Mouse (Mus musculus) intestine, embryonic 15.5 days (tissue): Measurements from ENCODE around the gene Raf1. TPM values are rescaled to one million over a fixed set of nuclear protein-coding genes. Genes with fewer than 3 reads are reported as not detected.

Experiments
- ATAC-seq: fragments of 200-750 bp; cut with Nextera tagmentation; 2 replicates; pipeline ENCODE4 v1.8.0; 2017; ENCODE audit warnings: moderate TSS enrichment, moderate library complexity
- H3K27ac ChIP-seq: fragments of 300-500 bp; sonication (generic); 2 replicates; pipeline ENCODE4 v1.5.1; 2015; ENCODE audit warnings: mild to moderate bottlenecking, inconsistent platforms
- H3K27me3 ChIP-seq: fragments of 300-500 bp; sonication (generic); replicated peaks from 2 replicates; pipeline ENCODE4 v1.6.1; 2015; ENCODE audit warnings: inconsistent platforms
- H3K36me3 ChIP-seq: fragments of 300-500 bp; sonication (generic); 2 replicates; pipeline ENCODE4 v1.6.1; 2015; ENCODE audit warnings: inconsistent platforms
- H3K4me1 ChIP-seq: fragments of 300-500 bp; sonication (generic); replicated peaks from 2 replicates; pipeline ENCODE4 v1.6.1; 2015; ENCODE audit warnings: inconsistent platforms
- H3K4me2 ChIP-seq: fragments of 300-500 bp; sonication (generic); replicated peaks from 2 replicates; pipeline ENCODE4 v1.6.1; 2015; ENCODE audit warnings: mild to moderate bottlenecking, inconsistent platforms
- H3K4me3 ChIP-seq: fragments of 300-500 bp; sonication (generic); replicated peaks from 2 replicates; pipeline ENCODE4 v1.5.1; 2015; ENCODE audit warnings: inconsistent platforms
- H3K9ac ChIP-seq: fragments of 300-500 bp; sonication (generic); 2 replicates; pipeline ENCODE4 v1.6.1; 2015; ENCODE audit warnings: inconsistent platforms
- H3K9me3 ChIP-seq: fragments of 300-500 bp; sonication (generic); 2 replicates; pipeline ENCODE4 v1.6.1; 2016; ENCODE audit warnings: inconsistent platforms
- WGBS: fragments of 180-500 bp; shearing (Covaris S2); methylation state at CpG from one replicate; pipeline ENCODE4 v1.1.7; 2015; 5-methylcytosine and 5-hydroxymethylcytosine counted together
- polyA plus RNA-seq: library from polyadenylated mRNA; unstranded; fragments of >200 nt; fragmentation: Nextera tagmentation; extraction: Ambion mirVana; gene quantifications from 2 replicates; pipeline ENCODE4 v1.2.1, GENCODE M21; 2015

Raf1 gene
- polyA plus RNA-seq, 1 experiment from 2014 or later: 76.2 TPM

DNA sequence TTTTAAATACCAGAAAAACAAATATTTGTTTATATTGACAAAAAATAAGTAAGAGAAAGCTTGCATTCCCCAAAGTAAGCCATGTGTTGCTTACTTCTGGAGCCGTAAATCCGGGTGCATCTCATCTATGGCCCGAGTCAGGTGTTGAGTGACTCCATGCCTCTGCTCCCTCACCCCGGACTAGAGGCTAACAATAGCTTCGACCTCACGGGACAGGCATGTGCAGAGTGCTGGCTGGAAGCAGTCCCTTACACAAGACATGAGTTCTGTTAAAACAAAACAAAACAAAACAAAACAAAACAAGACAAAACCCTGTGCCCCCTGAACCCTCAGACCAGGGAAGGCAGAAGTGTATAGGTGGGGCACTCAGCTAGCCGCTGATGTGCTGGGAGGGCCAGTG is 18.7 kb upstream of the Raf1 start:
- Histone ChIP-seq H3K27ac (no peak overlapping the region), H3K36me3 (no peaks in the 10 kb centered on the region), H3K4me2 (no peak overlapping the region), H3K9me3 (no peaks in the 10 kb centered on the region), H3K27me3 (no peaks in the 10 kb centered on the region), H3K4me1 (peaks cover 3% of the 10 kb centered on the region; the same call in 1 of the 2 replicates), H3K4me3 (no peak overlapping the region), H3K9ac (no peak overlapping the region)
- WGBS: 57% methylated on average over 7 of the region's 7 CpGs
- ATAC-seq: no peak

DNA sequence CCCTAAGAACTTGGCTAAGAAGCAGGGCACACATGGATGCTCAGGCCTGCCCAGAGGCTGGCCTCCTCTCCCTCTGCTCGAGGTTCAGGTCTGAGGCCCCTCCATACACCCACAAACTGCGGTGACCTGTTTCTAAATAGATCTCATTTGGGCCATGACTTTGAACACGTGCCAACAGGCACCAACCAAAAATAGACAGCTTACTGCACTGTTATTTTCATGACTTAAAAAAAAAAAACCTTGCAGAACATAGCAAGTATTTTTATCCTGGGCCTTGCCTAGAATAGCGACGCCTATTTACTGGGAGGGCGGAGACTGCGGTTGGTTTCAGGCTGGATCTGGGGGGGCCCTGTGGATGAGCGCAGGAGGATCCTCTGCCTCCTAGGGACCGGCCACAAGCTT is 18.0 kb upstream of the Raf1 start:
- Histone ChIP-seq H3K4me1 (peaks cover 3% of the 10 kb centered on the region; the same call in 1 of the 2 replicates), H3K36me3 (no peaks in the 10 kb centered on the region), H3K27me3 (no peaks in the 10 kb centered on the region), H3K4me3 (no peak overlapping the region), H3K9me3 (no peaks in the 10 kb centered on the region), H3K27ac (no peak overlapping the region), H3K9ac (no peak overlapping the region), H3K4me2 (no peak overlapping the region)
- WGBS: 42% methylated on average over 9 of the region's 9 CpGs
- no peak for ATAC-seq

GRCm38 (mm10) chr6:115692963-115693730 is 16.7 kb upstream of the Raf1 start:
- Histone ChIP-seq H3K9ac (no peak overlapping the region), H3K4me3 (no peak overlapping the region), H3K4me1 (peaks cover 3% of the 10 kb centered on the region; the same call in 1 of the 2 replicates), H3K4me2 (no peak overlapping the region), H3K27me3 (no peaks in the 10 kb centered on the region), H3K9me3 (no peaks in the 10 kb centered on the region), H3K36me3 (no peaks in the 10 kb centered on the region), H3K27ac (no peak overlapping the region)
- 64% methylated on average over 5 of the region's 5 CpGs for WGBS
- no peak for ATAC-seq

- H3K9ac ChIP-seq: no peak overlapping the region
- no peak overlapping the region for H3K4me2 ChIP-seq
- no peaks in the 10 kb centered on the region for H3K27me3 ChIP-seq
- no peak overlapping the region for H3K4me3 ChIP-seq
- peaks cover 3% of the 10 kb centered on the region; the same call in 1 of the 2 replicates for H3K4me1 ChIP-seq
- H3K36me3 ChIP-seq: no peaks in the 10 kb centered on the region
- no peak for ATAC-seq
- 48% methylated on average over 9 of the region's 9 CpGs for WGBS
- no peak overlapping the region for H3K27ac ChIP-seq
- H3K9me3 ChIP-seq: no peaks in the 10 kb centered on the region
Measured at GRCm38 (mm10) chr6:115692163-115692950, 15.9 kb upstream of the Raf1 start.

DNA sequence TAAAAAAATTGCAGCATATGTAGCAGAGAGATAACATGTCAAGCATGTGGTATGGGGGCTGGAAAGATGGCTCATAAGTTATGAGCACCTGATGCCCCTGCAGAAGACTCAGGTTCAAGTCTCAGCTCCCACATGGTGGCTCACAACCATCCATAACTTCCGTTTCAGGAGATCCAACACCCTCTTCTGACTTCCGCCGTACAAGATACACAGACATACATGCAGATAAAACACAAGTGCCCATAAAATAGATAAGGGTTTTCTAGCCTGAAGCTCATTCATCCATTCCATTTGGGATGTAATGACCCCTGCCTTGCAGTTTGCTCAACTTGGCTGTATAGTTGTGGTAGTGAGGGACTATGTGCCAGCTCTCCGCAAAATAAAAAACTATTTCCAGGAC is 13.7 kb upstream of the Raf1 start:
- WGBS: 82% methylated on average over 4 of the region's 4 CpGs

GRCm38 (mm10) chr6:115688589-115688988 is 12.2 kb upstream of the Raf1 start:
- Histone ChIP-seq H3K4me1 (no peaks in the 10 kb centered on the region), H3K36me3 (no peaks in the 10 kb centered on the region), H3K9ac (no peak overlapping the region), H3K27ac (no peak overlapping the region), H3K4me3 (no peak overlapping the region), H3K9me3 (no peaks in the 10 kb centered on the region), H3K27me3 (no peaks in the 10 kb centered on the region), H3K4me2 (no peak overlapping the region)
- WGBS: 72% methylated on average over 4 of the region's 4 CpGs
- no peak for ATAC-seq

More for the DNA sequence above, 13.7 kb upstream of the Raf1 start:
- ATAC-seq: no peak
- Histone ChIP-seq H3K4me3 (no peak overlapping the region), H3K9ac (no peak overlapping the region), H3K27ac (no peak overlapping the region), H3K36me3 (no peaks in the 10 kb centered on the region), H3K4me2 (no peak overlapping the region), H3K9me3 (no peaks in the 10 kb centered on the region), H3K27me3 (no peaks in the 10 kb centered on the region), H3K4me1 (peaks cover 3% of the 10 kb centered on the region; the same call in 1 of the 2 replicates)

- ATAC-seq: no peak
- no peaks in the 10 kb centered on the region for H3K4me1 ChIP-seq
- no peak overlapping the region for H3K9ac ChIP-seq
- H3K4me3 ChIP-seq: no peak overlapping the region
- no peaks in the 10 kb centered on the region for H3K27me3 ChIP-seq
- H3K9me3 ChIP-seq: no peaks in the 10 kb centered on the region
- H3K27ac ChIP-seq: no peak overlapping the region
- no peak overlapping the region for H3K4me2 ChIP-seq
- WGBS: 66% methylated on average over 3 of the region's 3 CpGs
- H3K36me3 ChIP-seq: no peaks in the 10 kb centered on the region
Measured at GRCm38 (mm10) chr6:115687753-115688152, 11.3 kb upstream of the Raf1 start.

DNA sequence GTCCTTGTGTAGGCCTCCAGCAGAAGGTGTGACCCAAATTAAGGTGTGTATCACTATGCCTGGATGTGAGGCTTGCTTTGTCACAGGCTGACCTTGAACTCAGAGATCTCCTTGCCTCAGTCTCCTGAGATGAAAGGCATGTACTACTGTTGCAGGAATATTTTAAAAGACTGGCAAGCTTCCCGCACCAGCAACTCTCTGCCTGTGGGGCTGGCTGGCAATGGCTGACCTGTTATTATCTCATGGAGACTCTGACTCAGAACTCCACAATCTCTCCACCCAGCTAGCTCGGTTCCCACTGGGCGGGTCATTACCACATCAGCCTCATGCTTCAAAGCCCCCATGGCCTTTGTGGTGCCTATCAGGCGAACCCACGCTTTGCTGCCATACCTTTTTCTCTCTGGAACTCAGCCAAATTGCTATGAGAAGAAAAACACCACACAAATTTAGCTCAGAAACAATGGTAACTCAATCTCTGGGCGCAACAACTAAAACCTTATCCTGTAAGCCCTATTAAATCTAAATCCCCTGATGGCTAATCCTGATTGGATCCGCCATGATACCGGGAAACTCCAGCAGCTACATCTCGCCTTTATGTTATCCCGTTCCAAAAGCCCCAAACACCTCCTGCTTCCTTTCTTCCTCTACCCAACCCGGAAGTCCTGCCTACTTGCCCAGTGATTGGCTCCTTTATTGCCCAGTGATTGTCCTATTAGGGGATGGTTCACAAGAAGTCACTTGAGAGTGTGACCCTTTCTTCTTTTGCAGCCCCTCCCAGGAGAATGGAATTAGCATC is 8.6 kb upstream of the Raf1 start:
- no peak overlapping the region for H3K9ac ChIP-seq
- no peak overlapping the region for H3K4me2 ChIP-seq
- WGBS: 67% methylated on average over 11 of the region's 11 CpGs
- no peaks in the 10 kb centered on the region for H3K9me3 ChIP-seq
- H3K27me3 ChIP-seq: no peaks in the 10 kb centered on the region
- H3K36me3 ChIP-seq: no peaks in the 10 kb centered on the region
- no peaks in the 10 kb centered on the region for H3K4me1 ChIP-seq
- no peak for ATAC-seq
- H3K27ac ChIP-seq: no peak overlapping the region
- no peak overlapping the region for H3K4me3 ChIP-seq

DNA sequence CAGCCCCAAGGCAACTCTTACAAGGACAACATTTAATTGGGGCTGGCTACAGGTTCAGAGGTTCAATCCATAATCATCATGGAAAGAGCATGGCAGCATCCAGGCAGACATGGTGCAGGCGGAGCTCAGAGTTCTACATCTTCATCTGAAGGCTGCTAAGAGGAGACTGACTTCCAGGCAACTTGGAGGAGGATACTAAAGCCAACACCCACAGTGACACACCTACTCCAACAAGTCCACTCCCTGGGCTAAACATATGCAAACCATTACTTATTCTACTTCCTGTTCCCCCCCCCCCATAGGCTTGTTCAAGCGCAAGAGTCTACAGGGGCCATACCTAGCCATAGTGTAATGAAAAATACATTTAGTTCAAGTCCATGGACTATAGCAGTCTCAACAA is 7.8 kb upstream of the Raf1 start:
- 96% methylated on average over 2 of the region's 2 CpGs for WGBS
- no peaks in the 10 kb centered on the region for H3K4me1 ChIP-seq
- no peaks in the 10 kb centered on the region for H3K36me3 ChIP-seq
- H3K9ac ChIP-seq: no peak overlapping the region
- ATAC-seq: no peak
- no peaks in the 10 kb centered on the region for H3K27me3 ChIP-seq
- no peak overlapping the region for H3K27ac ChIP-seq
- H3K4me3 ChIP-seq: no peak overlapping the region
- no peak overlapping the region for H3K4me2 ChIP-seq
- no peaks in the 10 kb centered on the region for H3K9me3 ChIP-seq

DNA sequence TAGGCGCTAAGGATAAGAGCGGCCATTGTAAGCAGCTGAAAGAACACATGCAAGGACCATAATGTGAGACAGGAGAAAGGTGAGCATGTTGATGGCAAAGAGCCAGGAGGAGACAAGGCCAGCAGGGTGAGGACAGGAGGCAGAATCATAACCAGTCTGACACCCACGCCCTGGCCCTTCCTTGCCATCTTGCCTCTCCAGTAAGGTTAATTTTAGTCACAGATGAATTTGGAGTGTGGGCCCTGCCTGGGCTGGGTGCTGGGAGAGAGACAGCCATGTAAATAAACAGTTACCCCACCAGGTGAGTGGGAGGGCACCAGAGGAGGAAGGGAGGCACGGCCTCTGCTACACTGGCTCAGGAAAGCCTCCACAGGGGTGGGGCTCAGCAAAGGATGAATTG is 4.6 kb upstream of the Raf1 start:
- ATAC-seq: no peak
- 77% methylated on average over 4 of the region's 4 CpGs for WGBS
- Histone ChIP-seq H3K4me3 (no peak overlapping the region), H3K36me3 (no peaks in the 10 kb centered on the region), H3K27me3 (no peaks in the 10 kb centered on the region), H3K9me3 (no peaks in the 10 kb centered on the region), H3K4me1 (0 out of 2 replicates have a peak, but pooled peaks cover 3% of the 10 kb centered on the region), H3K4me2 (no peak overlapping the region), H3K9ac (no peak overlapping the region), H3K27ac (no peak overlapping the region)

DNA sequence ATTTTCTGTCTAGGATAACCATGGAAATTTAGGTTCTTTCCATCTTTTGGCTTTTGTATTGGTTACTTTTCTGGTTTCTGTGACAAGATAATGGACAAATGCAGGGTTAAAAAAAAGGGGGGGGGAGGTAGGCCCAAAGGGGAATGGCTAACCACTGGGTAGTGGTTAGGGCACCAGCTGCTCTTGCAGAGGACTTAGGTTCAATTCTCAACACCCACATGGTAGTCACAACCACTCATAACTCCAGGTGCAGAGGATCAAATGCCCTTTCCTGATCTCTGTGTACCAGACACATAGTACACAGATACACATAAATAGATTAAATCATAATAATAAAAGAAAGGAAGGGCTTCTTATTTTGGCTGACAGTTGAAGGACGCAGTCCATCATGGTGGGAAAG is 1.6 kb upstream of the Raf1 start:
- Histone ChIP-seq H3K4me3 (no peak overlapping the region), H3K27me3 (no peaks in the 10 kb centered on the region), H3K4me2 (no peak overlapping the region), H3K9me3 (no peaks in the 10 kb centered on the region), H3K9ac (no peak overlapping the region), H3K36me3 (no peaks in the 10 kb centered on the region), H3K4me1 (peaks cover 12% of the 10 kb centered on the region; the same call in 1 of the 2 replicates), H3K27ac (no peak overlapping the region)
- no peak for ATAC-seq
- 96% methylated on average over 1 of the region's 1 CpGs for WGBS

DNA sequence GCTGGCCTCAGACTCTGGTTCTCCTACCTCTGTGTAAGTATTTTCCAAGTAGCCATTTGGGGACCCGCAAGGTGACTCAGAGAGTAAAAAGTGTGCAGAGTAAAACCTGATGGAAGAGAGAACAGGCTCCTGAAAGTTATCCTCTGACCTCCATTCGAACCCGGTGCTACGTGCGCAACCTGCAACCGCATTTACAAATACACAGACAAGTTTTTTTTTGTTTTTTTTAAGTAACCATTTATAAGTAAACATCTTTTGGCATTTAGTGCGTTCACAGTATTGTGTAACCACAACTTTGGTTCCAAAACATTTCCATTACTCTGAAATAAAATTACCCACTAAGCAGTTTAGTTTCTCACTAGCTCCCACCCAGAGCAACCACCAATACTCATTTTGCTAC is 1.0 kb upstream of the Raf1 start:
- no peak for ATAC-seq
- Histone ChIP-seq H3K4me3 (peak overlapping the region; percentile 79), H3K9ac (no peak overlapping the region), H3K4me2 (peak overlapping the region; percentile 60), H3K27ac (no peak overlapping the region), H3K4me1 (peaks cover 12% of the 10 kb centered on the region; the same call in 1 of the 2 replicates), H3K27me3 (no peaks in the 10 kb centered on the region), H3K9me3 (no peaks in the 10 kb centered on the region), H3K36me3 (no peaks in the 10 kb centered on the region)
- WGBS: 90% methylated on average over 7 of the region's 7 CpGs
